Mouse (Mus musculus) NIH3T3 (cell line): ENCODE measurements around the gene Hoxc4.
A peak's percentile ranks its signal among the peaks of the same experiment; 100 is the strongest.

ENCODE experiments used
- DNase-seq: peaks from one replicate; pipeline ENCODE4 v3.0.0-alpha.2; 2012; ENCODE audit warnings: low read depth

Gene Hoxc4

GRCm38 (mm10) chr15:103018636-103019035 is at the start of gene Hoxc4:
Gene Hoxc4, plus strand, starts transcription at chr15:103018934.
- no peak for DNase-seq

- no peak for DNase-seq
Measured at GRCm38 (mm10) chr15:102969296-102969695, 49.4 kb upstream of the Hoxc4 start.

- DNase-seq = peak; percentile 86
Measured at GRCm38 (mm10) chr15:102970740-102971139, 48.0 kb upstream of the Hoxc4 start.

GRCm38 (mm10) chr15:102972254-102972653 is 46.5 kb upstream of the Hoxc4 start:
- DNase-seq = no peak

GRCm38 (mm10) chr15:102972753-102973152 is 46.0 kb upstream of the Hoxc4 start:
- no peak for DNase-seq

GRCm38 (mm10) chr15:102975034-102975433 is 43.7 kb upstream of the Hoxc4 start:
- no peak for DNase-seq

- no peak for DNase-seq
Measured at GRCm38 (mm10) chr15:102975688-102976111, 43.0 kb upstream of the Hoxc4 start.

- DNase-seq = no peak
Measured at GRCm38 (mm10) chr15:102976171-102976570, 42.6 kb upstream of the Hoxc4 start, which contains the start of gene Hoxc9. Gene Hoxc9, plus strand, starts transcription at chr15:102976439.

GRCm38 (mm10) chr15:102976631-102977422 is 41.9 kb upstream of the Hoxc4 start:
- DNase-seq = no peak

- no peak for DNase-seq
Measured at GRCm38 (mm10) chr15:102977423-102977974, 41.2 kb upstream of the Hoxc4 start.

GRCm38 (mm10) chr15:102978615-102979515 is 39.9 kb upstream of the Hoxc4 start:
- DNase-seq = no peak

GRCm38 (mm10) chr15:102979936-102980335 is 38.8 kb upstream of the Hoxc4 start:
- no peak for DNase-seq

- no peak for DNase-seq
Measured at GRCm38 (mm10) chr15:102980352-102980751, 38.4 kb upstream of the Hoxc4 start.

GRCm38 (mm10) chr15:102980912-102981311 is 37.8 kb upstream of the Hoxc4 start:
- DNase-seq = peak; percentile 22

- peak; percentile 65 for DNase-seq
Measured at GRCm38 (mm10) chr15:102981379-102982288, 37.1 kb upstream of the Hoxc4 start.

- no peak for DNase-seq
Measured at GRCm38 (mm10) chr15:102983716-102984115, 35.0 kb upstream of the Hoxc4 start.

- no peak for DNase-seq
Measured at GRCm38 (mm10) chr15:102984521-102984920, 34.2 kb upstream of the Hoxc4 start.

GRCm38 (mm10) chr15:102984925-102985324 is 33.8 kb upstream of the Hoxc4 start:
- no peak for DNase-seq

GRCm38 (mm10) chr15:102987124-102987833 is 31.5 kb upstream of the Hoxc4 start:
- DNase-seq = peak; percentile 96

GRCm38 (mm10) chr15:102988078-102988477 is 30.7 kb upstream of the Hoxc4 start:
- no peak for DNase-seq
